Mouse (Mus musculus) midbrain, embryonic 11.5 days (tissue): ENCODE data around the gene Apmap. TPM values are rescaled to one million over a fixed set of nuclear protein-coding genes. Genes with fewer than 3 reads are reported as not detected.

Experiments
- ATAC-seq: fragments of 200-750 bp; cut with Nextera tagmentation; 2 replicates; pipeline ENCODE4 v1.8.0; 2017; ENCODE audit warnings: moderate TSS enrichment, moderate library complexity; ENCODE audit not compliant: low FRiP score
- DNase-seq: peaks from one replicate; pipeline ENCODE4 v3.0.0; 2015; ENCODE audit warnings: low spot score; ENCODE audit errors: missing footprints
- H3K27ac ChIP-seq: fragments of 300-500 bp; sonication (generic); 2 replicates; pipeline ENCODE4 v1.5.1; 2014; ENCODE audit warnings: low read depth, low read length
- H3K27me3 ChIP-seq: fragments of 300-500 bp; sonication (generic); 2 replicates; pipeline ENCODE4 v1.6.1; 2014; ENCODE audit warnings: mild to moderate bottlenecking, low read length, moderate library complexity, mixed read lengths; ENCODE audit not compliant: control insufficient read depth, insufficient read depth
- H3K36me3 ChIP-seq: fragments of 300-500 bp; sonication (generic); 2 replicates; pipeline ENCODE4 v1.6.1; 2014; ENCODE audit warnings: mild to moderate bottlenecking, low read length, moderate library complexity, mixed read lengths; ENCODE audit not compliant: control insufficient read depth, insufficient read depth
- H3K4me1 ChIP-seq: fragments of 300-500 bp; sonication (generic); 2 replicates; pipeline ENCODE4 v1.6.1; 2014; ENCODE audit warnings: low read length; ENCODE audit not compliant: control insufficient read depth, insufficient read depth
- H3K4me2 ChIP-seq: fragments of 300-500 bp; sonication (generic); 2 replicates; pipeline ENCODE4 v1.6.1; 2014; ENCODE audit warnings: mild to moderate bottlenecking, moderate library complexity
- H3K4me3 ChIP-seq: fragments of 300-500 bp; sonication (generic); 2 replicates; pipeline ENCODE4 v1.5.1; 2014; ENCODE audit warnings: low read depth, low read length
- H3K9ac ChIP-seq: fragments of 300-500 bp; sonication (generic); 2 replicates; pipeline ENCODE4 v1.6.1; 2014; ENCODE audit warnings: low read length
- H3K9me3 ChIP-seq: fragments of 300-500 bp; sonication (generic); 2 replicates; pipeline ENCODE4 v1.6.1; 2016; ENCODE audit warnings: low read length; ENCODE audit not compliant: control insufficient read depth
- WGBS: fragments of 180-500 bp; shearing (Covaris S2); extraction: QIAGEN DNeasy Blood & Tissue Kit; methylation state at CpG from one replicate; pipeline ENCODE4 v1.1.7; 2014; 5-methylcytosine and 5-hydroxymethylcytosine counted together
- polyA plus RNA-seq: library from polyadenylated mRNA; unstranded; fragments of >200 nt; fragmentation: Nextera tagmentation; extraction: Ambion mirVana; gene quantifications from 2 replicates; pipeline ENCODE4 v1.2.1, GENCODE M21; 2014

The Apmap gene
- polyA plus RNA-seq, 1 experiment from 2014 or later = 36.9 TPM

DNA sequence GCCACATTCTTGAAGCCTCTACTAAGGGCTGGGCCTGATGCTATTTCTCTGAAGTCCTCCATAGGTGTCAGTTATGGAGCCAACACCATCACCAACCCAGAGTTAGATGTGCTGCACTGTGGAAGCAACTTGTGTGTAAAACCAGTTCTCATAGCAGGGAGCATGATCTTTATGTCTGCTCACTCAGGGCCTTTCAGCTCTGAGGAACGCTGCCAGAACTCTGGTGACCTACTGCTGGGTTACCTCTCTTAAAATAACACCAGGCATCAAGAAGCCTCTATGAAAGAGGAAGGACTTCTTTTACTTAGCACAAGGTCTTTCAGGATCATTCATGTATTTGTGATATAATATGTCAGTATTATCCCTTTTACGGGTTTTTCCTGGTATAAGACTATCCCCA lies 6.2 kb downstream of the Apmap start:
- no peaks in the 10 kb centered on the region for H3K9me3 ChIP-seq
- H3K27me3 ChIP-seq = no peaks in the 10 kb centered on the region
- WGBS = 88% methylated on average over 2 of the region's 2 CpGs
- DNase-seq = no peak
- H3K36me3 ChIP-seq = no peaks in the 10 kb centered on the region
- no peak for ATAC-seq
- no peak overlapping the region for H3K27ac ChIP-seq
- H3K4me3 ChIP-seq = no peak overlapping the region
- H3K4me1 ChIP-seq = peaks cover 2% of the 10 kb centered on the region
- H3K9ac ChIP-seq = no peak overlapping the region
- no peak overlapping the region for H3K4me2 ChIP-seq

DNA sequence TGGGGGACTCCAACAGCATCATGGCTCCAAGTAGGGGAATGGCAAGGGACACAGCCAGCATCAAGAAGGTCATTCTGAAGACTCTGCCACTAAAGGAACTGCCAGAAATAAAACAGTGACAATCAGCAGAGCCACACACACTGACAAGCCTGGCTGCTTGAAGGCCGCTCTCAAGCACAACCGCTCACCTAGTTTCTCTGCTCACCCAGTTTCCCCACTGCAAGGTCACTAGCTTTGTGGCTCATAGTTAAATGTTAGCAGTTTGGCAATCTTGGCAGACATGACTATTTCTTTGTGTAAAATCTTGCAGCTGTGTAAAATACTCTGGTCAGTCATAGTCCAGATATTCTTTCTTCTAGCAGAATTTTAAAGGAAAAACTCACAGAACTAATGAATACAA lies 8.1 kb downstream of the Apmap start:
- Histone ChIP-seq H3K9ac (no peak overlapping the region), H3K4me3 (no peak overlapping the region), H3K27ac (no peak overlapping the region), H3K36me3 (no peaks in the 10 kb centered on the region), H3K9me3 (no peaks in the 10 kb centered on the region), H3K4me1 (no peaks in the 10 kb centered on the region), H3K27me3 (no peaks in the 10 kb centered on the region), H3K4me2 (no peak overlapping the region)
- DNase-seq (no peak), ATAC-seq (no peak)
- 94% methylated on average over 2 of the region's 2 CpGs for WGBS

DNA sequence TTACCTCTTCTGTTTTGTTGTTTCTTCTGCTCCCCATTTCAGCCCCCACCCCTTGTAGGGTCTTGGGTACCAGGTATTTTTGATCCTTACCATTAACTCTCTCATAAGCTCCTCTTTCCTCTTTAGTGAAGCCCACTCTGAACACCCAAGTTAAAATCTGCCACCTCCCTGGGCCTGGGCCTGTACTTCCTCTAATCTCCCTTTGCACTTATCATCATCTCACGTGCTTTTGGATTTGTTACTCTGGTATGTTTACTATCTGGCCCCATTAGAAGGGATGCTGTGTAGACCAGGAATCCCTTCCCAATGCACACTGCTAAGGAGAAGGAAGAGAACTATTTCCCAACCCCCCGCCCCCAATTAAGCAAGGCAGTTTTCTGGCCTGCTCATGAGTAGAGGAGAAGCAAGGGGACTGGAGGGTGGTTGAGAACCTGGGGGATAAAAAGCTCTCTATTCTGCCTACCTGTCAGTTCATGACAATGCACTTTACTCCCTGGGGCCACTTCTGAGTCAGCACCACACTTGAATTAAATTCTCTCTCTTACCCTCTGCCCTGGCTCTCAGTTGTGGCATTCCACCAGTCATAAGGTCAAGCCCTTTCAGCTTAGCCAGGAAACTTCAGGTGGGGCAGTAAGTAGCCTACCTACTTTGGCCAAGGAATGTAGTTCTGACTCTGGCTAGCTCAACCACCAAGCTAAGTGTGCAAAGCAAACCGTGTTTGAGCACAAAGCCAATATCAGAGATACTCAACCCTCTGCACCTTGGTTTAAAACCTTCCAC lies 12.8 kb downstream of the Apmap start:
- 0 out of 2 replicates have a peak, but pooled peaks cover 2% of the 10 kb centered on the region for H3K36me3 ChIP-seq
- no peaks in the 10 kb centered on the region for H3K4me1 ChIP-seq
- no peak for DNase-seq
- H3K27me3 ChIP-seq = no peaks in the 10 kb centered on the region
- no peak overlapping the region for H3K27ac ChIP-seq
- no peak overlapping the region for H3K9ac ChIP-seq
- no peaks in the 10 kb centered on the region for H3K9me3 ChIP-seq
- 89% methylated on average over 3 of the region's 3 CpGs for WGBS
- no peak overlapping the region for H3K4me2 ChIP-seq
- no peak for ATAC-seq
- H3K4me3 ChIP-seq = no peak overlapping the region

DNA sequence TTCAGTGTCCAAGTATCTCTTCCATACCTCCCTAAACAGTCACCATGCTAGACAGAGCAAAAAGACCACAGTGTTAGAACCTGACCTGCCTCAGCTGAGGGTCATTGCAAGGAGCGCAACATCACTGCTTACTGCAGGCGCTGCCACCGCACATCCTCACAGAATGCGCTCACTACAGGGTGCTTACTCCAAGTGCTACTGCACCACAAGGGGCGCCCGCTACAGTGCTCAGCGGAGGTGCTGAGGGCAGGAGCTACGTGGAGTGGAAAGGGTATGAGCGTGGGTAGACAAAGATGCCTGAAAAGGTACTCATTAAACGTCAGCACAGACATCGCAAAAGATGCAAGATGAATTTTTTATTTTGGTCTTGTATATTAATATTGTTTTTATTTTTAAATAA lies 19.3 kb downstream of the Apmap start:
- Histone ChIP-seq H3K4me1 (no peaks in the 10 kb centered on the region), H3K27ac (no peak overlapping the region), H3K9me3 (no peaks in the 10 kb centered on the region), H3K27me3 (no peaks in the 10 kb centered on the region), H3K9ac (no peak overlapping the region), H3K36me3 (peaks cover 6% of the 10 kb centered on the region; the same call in 1 of the 2 replicates), H3K4me2 (no peak overlapping the region), H3K4me3 (no peak overlapping the region)
- DNase-seq = no peak
- 70% methylated on average over 11 of the region's 11 CpGs for WGBS
- no peak for ATAC-seq

DNA sequence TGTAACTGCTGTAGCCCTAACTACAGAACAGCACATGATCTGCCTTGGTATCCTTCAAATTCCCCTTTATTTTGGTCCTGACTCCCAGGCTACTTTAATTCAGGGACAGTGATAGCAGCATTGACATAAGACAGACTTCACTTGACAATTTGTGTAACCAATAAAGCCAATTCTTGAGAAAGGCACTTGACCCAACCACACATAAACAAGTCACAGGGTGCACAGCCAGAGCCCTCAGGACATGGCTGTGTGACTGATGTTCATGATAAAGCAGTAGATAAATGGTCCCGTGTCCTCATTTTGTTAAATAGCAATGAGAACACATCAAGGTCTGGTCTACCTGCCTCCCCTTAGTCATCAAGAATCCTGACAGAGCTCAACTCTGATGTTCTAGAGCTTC lies 28.7 kb downstream of the Apmap start:
- Histone ChIP-seq H3K27ac (no peak overlapping the region), H3K36me3 (no peaks in the 10 kb centered on the region), H3K4me1 (no peaks in the 10 kb centered on the region), H3K4me2 (no peak overlapping the region), H3K27me3 (no peaks in the 10 kb centered on the region), H3K4me3 (no peak overlapping the region), H3K9ac (no peak overlapping the region), H3K9me3 (no peaks in the 10 kb centered on the region)
- no peak for DNase-seq
- ATAC-seq = no peak
- 87% methylated on average over 1 of the region's 1 CpGs for WGBS

DNA sequence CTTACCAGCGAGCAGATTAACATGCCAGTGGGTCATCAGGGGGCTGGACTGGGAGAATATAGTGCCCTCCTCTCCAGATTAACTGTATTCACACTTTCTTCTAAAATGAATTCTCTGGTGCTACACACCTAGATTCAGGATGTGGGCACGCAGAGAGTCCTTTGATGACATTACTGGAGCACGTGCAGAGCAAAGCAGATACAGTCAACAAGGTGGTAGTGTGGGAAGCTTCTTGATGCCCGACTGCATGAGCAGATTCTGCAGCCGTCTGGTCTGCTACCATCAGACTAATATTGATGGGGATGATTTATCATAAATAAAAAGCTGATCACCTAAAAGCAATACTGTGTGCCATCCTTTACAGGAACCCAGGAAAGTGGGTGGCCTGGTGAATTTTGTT lies 29.8 kb downstream of the Apmap start:
- Histone ChIP-seq H3K27me3 (no peaks in the 10 kb centered on the region), H3K4me3 (no peak overlapping the region)

DNA sequence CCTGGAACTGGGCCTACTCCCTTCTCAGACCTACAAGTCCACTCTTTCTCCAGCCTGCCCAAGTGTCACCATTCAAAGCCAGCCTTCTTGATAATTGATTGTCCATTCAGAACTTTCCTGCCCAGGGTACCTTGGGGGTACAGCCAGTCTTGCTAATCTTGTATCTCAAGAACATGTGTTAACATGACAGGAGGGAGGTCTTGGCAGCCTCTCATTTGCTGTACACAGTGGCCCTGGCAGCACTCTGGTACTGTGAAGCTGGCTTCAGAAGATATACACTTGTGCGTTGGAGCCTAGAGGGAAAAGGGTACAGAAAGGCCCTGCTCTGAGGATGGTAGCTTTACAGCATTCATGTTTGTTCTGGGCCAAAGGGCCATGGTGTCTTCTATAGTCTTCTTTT lies 32.1 kb downstream of the Apmap start:
- Histone ChIP-seq H3K27me3 (no peaks in the 10 kb centered on the region), H3K4me1 (no peaks in the 10 kb centered on the region), H3K9ac (no peak overlapping the region), H3K4me2 (no peak overlapping the region), H3K27ac (no peak overlapping the region), H3K4me3 (no peak overlapping the region), H3K9me3 (no peaks in the 10 kb centered on the region), H3K36me3 (no peaks in the 10 kb centered on the region)
- DNase-seq = no peak
- no peak for ATAC-seq
- WGBS = 91% methylated on average over 1 of the region's 1 CpGs

More for the DNA sequence above, 29.8 kb downstream of the Apmap start:
- WGBS = 83% methylated on average over 5 of the region's 5 CpGs
- H3K9ac ChIP-seq = no peak overlapping the region
- H3K9me3 ChIP-seq = no peaks in the 10 kb centered on the region
- no peak for DNase-seq
- H3K4me1 ChIP-seq = no peaks in the 10 kb centered on the region
- H3K27ac ChIP-seq = no peak overlapping the region
- ATAC-seq = no peak
- no peaks in the 10 kb centered on the region for H3K36me3 ChIP-seq
- no peak overlapping the region for H3K4me2 ChIP-seq

DNA sequence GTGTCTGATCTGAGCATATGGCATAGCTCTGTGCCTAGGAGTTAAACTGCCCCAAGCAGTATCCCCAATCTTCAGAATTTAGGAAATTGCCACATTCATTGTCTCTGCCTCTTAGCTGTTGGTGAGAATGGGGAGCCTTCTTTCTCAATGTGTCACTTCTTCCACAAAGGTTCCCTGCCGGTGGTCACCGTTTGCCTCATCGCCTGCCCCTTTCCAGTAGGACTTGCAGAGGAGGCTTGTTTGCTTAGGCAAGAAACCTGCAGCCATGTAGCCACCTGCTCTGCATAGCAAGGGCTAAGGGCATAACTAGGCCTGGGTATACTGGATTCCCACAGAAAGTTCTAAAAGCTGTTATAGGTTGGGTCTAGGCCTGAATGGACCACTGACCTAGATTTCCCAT lies 35.9 kb downstream of the Apmap start:
- Histone ChIP-seq H3K27ac (no peak overlapping the region), H3K4me3 (no peak overlapping the region), H3K9ac (no peak overlapping the region), H3K4me1 (no peaks in the 10 kb centered on the region), H3K27me3 (no peaks in the 10 kb centered on the region), H3K9me3 (no peaks in the 10 kb centered on the region), H3K36me3 (no peaks in the 10 kb centered on the region), H3K4me2 (no peak overlapping the region)
- WGBS = 89% methylated on average over 3 of the region's 3 CpGs
- ATAC-seq (no peak), DNase-seq (no peak)

DNA sequence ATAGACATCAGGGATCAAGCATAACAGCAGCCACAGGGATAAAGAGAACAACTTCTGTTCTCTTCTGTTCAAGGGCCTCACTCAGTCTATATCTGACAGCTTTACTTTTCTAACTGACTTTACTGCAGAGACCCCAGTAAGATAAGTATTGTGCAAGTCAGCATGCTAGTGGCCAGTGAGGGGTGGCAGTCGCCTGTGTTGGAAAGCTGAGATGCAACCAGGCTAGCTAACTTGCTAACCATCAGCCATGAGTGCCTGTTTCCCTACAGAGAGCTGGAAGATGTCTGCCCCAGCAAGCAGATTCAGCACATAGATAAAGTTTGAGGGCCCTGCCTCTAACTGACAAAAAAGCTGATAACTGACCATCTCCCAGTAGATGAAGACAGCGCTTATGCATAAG lies 37.6 kb downstream of the Apmap start:
- Histone ChIP-seq H3K4me3 (no peak overlapping the region), H3K9me3 (no peaks in the 10 kb centered on the region), H3K9ac (no peak overlapping the region), H3K4me2 (no peak overlapping the region), H3K27me3 (no peaks in the 10 kb centered on the region), H3K36me3 (no peaks in the 10 kb centered on the region), H3K27ac (no peak overlapping the region), H3K4me1 (no peaks in the 10 kb centered on the region)
- 82% methylated on average over 2 of the region's 2 CpGs for WGBS
- DNase-seq = no peak
- ATAC-seq = no peak
